Mouse (Mus musculus) cerebellum, postnatal 36 days (tissue): ENCODE data around the gene Ubash3b.

Experiments
- DNase-seq, 2 experiments: peaks; one replicate each; pipeline ENCODE4 v3.0.0; 2021 to 2022; ENCODE audit warnings: mixed read lengths in 2 of 2

Ubash3b gene

DNA sequence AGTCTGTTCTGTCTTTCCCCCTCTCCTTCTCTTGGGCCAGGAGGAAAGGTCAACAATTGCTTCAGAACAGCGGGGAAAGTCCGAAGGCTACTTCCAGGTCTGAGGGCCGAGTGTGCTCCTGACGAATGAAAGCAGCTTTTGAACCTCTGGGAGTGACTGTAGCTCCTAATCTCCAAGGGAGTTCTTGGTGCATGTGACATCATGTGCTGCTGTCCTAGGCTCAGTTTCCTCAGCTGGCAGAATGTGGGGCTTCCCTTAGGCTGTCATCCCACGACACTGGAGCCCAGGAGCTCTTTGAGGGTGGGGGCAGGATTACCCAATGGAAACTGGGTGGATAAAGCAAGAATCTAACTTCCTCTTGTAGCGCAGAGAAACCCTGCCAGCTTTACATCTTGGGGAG lies at the start of gene Ubash3b:
Gene Ubash3b (minus strand): TSS at position 285 of the 400 bp plus-strand sequence.
- no peak for DNase-seq

DNA sequence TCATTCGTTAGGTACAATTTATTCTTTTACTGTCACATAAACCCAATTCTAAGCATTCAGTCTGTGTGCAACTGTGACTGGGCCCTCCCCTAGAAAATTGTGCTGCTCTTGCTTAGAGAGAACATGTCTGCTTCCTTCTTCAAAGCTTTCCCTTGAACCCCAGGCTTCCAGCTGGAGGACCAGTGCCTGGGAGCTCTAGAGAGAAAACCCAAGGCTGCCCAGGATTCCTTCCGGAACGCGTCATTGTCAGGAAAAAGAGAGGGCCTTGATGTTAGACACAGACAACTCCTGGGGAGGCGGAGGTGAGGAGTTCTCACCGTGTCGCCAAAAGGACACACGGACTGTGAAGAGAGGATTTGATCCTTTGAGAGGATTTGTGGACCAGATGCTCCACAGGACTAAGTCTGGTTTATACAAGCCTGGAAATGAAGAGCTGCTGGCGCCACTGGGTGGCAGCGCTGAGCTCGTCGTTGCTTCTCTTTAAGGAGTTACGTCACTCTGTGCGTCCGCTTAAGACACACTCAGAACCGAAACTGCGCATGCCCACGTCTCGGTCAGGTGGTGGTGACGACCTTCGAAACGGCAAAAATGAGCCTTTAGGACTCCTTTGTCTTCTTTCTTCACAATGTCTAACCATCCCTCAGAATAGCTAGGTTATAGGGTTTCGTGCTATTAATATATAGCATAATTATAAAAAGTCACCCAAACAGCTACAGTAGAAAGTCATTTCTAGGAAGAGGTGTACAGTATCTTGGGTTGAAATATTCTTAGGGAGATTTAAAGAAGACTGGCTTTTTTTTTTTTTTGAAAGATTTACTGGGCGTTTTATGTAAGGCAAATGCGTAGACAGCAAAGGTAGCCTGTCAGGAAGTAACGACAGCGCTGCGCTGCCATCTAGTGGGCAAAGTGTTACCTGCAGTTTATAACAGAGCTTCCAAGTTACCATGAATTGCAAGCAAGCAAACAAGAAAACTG lies 45.9 kb upstream of the Ubash3b start:
- DNase-seq, result peak; percentile 95 to 96

DNA sequence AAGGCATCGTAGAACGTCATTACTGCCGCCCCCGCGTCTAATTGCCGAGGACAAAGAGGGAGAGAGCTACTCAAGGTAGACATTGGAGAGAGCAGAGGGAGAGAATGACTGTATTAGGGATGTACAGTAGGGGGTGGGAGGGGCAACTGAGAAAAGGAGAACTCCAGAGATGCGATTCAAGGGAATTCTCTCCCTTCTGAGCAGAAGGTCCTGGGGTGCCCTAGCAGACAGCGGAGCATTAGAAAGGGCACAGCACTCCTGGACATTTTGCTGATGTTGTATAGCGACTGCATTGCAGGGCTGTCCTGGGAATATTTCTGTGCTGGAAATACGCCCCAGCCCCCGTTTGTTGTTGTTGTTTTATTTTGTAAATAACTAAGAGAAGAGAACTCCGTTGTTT lies 45.2 kb upstream of the Ubash3b start:
- DNase-seq, result no peak

GRCm38 (mm10) chr9:41205267-41205666 lies 43.8 kb upstream of the Ubash3b start:
- no peak for DNase-seq

- DNase-seq, result peak in 1 of 2 experiments; percentile 45
Measured at GRCm38 (mm10) chr9:41199456-41200252, 38.2 kb upstream of the Ubash3b start.

DNA sequence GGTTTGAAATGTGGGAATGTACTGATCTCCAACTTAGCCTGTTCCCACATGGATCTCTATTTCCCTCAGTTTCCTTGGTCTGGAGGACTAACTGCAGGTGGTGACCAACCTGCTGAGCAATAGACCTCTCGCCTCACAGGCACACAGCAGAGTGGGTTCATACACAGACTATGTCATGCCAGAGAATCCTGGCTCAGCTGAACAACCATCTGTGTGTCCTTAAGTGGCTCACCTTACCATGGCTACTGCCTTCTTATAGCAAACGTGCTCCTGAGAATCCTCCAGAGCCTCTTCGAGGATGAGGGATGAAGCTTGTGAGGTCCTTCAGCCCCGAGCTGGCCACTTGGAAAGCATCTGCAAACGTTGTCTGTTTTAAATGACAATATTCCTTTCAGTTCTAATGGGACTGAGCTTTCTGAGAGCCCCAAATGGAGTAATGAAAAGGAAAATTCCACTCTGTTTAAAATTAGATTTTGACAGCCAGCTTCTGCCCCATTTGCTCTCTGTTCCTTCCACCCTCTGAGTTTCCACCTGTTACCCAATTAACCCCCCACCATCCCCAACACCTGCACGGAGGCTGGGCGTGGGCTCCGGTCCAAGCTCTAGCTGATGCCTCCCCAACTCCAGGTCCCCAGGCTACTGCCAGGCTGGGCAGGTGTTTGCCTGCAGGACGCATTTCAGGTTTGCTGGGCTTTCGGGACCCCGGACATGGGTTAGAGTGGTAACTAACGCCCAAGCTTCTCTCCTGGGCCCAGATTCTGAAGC lies 37.2 kb upstream of the Ubash3b start:
- peak; percentile 90 to 92 for DNase-seq

DNA sequence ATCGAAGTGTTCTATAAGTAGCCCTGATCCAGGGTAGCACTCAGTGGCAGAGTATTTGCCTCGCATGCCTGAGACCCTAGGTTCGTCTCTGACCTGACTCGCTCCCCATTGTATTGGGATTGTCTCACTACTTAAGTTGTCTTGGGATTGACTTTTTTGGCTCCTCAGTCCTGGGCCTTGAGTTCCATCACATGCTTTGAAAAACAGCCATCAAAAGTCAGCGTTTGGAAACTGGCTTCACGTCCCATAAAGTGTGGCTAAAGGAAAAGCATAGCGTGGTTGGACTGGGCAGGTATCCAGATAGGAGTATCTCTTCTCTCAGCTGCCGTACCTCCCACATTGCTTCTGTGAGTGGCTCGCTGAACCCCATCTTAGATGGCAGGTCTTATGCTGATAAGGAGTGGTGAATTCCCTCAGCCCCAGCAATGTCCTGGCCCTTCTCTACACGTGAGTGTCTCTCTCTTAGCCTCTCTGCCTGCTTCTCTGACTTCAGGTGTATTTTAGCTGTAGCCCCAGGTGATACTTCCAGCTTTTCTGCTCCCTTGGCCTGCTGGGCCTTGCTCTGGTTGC lies 34.3 kb upstream of the Ubash3b start:
- peak in 1 of 2 experiments; percentile 38 for DNase-seq

DNA sequence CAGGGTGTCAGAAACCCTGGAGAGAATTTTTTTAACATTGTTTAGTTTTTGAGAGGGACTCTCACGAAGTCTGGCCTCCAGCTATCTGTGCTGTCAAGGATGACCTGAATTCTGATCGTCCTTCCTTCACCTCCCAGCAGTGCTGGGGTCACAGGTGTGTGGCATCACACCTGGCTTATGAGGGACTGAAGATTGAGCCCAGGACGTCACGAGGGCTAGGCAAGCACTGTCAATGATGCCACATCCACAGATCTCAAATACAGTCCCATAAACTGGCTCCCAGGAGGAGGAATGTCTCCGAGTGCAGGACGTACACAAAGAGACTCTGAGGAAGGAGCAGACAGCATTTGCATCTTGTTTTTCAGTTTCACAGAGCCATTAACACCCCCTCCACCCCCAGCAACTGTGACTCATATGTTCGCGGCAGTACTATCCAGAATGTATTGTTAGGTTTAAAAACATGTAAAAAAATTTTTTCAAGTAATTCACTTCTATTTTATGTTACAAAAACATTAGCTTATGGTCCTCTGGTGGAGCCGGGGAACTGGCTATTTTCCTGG lies 30.2 kb upstream of the Ubash3b start:
- DNase-seq, result peak in 1 of 2 experiments; percentile 33

DNA sequence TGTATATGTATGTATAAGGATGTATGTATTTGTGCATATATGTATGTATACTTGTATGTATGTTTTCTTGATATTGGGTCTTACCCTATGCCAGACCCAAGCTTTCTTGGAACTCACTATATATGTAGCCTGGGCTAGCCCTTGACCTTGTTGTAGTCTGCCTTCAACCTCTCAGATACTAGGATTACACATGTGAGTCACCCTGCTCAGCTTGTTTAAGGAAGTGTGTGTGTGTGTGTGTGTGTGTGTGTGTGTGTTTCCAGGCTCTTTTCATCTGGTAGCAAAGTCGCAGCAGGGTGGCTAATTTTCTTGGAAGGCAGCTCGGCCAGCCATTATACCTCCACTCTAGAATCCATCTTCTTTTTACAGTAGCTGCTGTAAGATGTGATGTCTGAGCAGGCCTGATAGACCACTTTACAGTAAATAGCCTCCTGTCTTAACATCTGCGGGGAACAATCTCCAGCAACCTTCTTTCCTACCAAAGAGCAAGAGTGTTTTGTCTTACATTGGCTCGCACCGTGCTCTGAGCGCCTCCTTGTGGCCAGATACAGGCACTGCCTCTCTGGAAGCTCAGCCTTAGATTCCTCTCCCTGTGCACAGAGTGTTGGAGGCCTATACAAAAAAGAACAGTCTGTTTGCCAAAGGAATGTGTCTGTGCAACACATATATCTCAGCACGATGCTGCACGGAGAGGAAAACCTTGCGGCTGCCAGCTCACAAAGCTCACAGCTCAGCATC lies 29.4 kb upstream of the Ubash3b start:
- peak; percentile 90 to 92 for DNase-seq

DNA sequence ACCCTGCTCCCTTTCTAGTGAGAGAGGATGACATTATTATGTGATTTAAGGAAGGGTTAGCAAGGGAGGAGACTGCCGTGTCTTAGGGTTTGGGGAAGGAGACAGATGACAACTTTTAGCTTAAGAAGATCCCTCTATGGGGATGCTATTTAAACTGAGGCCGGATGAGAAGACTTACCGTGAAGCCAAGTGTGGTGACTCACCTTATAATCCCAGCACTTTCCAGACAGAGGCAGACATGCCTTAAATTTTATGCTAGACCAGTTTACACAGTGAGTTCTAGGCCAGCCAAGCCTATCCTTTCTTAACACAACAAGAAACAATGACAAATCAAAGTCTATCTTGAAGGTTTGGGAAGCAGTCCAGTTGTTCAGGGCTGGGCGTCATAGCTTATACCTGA lies 26.4 kb upstream of the Ubash3b start:
- DNase-seq, result no peak

DNA sequence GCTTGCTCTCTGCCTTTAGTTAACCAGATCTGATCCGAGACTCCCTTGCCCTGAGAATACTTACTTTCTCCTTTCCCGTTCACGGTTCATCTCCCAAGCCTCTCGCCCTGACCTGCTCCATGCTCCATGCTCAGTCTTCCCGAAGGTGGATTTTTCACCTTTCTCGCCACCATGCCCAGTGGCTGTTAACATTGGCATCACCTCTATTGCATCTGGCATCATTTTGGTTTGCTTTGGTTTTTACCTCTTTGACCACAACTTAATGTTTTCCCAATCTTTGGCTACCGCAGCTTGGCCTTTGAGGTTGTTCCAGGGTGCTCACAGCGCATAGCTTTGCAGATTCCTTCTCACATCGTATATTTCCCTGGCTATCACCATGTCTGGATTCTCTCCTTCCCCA lies 26.0 kb upstream of the Ubash3b start:
- DNase-seq, result no peak

- no peak for DNase-seq
Measured at GRCm38 (mm10) chr9:41185331-41185730, 23.8 kb upstream of the Ubash3b start.

DNA sequence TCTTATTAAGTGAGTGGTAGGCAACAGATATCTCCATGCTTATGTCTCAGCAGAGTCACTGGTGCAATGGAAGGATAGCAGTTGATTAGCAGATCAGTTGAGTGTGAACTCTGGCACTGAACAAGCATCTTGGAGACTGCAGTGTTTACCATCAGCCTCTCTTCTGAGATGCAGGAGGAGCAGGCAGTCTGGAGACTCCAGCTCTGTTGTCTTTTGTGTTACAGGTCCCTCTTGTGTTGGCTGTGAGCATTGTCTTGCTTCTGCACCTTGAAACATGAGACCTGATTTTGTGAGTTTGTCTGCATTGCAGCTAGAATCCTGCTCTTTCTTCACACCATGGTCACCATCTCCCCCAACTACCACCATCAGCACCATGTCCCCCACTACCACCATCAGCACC lies 21.1 kb upstream of the Ubash3b start:
- DNase-seq, result peak; percentile 68 to 79

GRCm38 (mm10) chr9:41181803-41182202 lies 20.3 kb upstream of the Ubash3b start:
- DNase-seq, result peak in 1 of 2 experiments; percentile 26

GRCm38 (mm10) chr9:41181372-41181771 lies 19.9 kb upstream of the Ubash3b start:
- DNase-seq, result no peak

- DNase-seq, result no peak
Measured at GRCm38 (mm10) chr9:41179056-41179455, 17.6 kb upstream of the Ubash3b start.

GRCm38 (mm10) chr9:41173158-41173557 lies 11.7 kb upstream of the Ubash3b start:
- no peak for DNase-seq

GRCm38 (mm10) chr9:41172426-41172825 lies 10.9 kb upstream of the Ubash3b start:
- no peak for DNase-seq

DNA sequence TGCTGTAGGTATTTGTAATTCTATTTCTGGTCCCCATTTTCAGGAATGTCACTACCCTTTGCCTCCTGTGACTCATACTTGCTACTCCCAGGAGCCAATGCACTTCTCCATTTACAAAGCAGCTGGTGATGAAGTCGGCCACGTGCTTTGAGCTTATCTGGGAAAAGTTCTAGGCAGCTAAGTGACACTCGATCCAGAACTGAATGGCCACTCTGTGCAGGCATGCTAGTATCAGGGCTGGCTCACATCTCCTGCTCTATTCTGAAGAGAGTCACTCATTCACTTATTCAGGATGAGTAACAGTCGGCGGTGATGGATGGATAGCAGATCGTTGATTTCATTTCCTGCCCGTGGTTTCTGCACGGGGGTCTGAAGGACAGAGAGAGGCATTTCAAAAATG lies 8.5 kb upstream of the Ubash3b start:
- no peak for DNase-seq

- DNase-seq, result no peak
Measured at GRCm38 (mm10) chr9:41168656-41169055, 7.2 kb upstream of the Ubash3b start.

GRCm38 (mm10) chr9:41168206-41168605 lies 6.7 kb upstream of the Ubash3b start:
- DNase-seq, result no peak
